Mouse (Mus musculus) forebrain, embryonic 10.5 days (tissue): ENCODE data around the gene Kcnk6. TPM values are rescaled to one million over a fixed set of nuclear protein-coding genes. Genes with fewer than 3 reads are reported as not detected.

Experiments used
- DNase-seq: peaks from one replicate; pipeline ENCODE4 v3.0.0-alpha.2; 2017; ENCODE audit warnings: low spot score; ENCODE audit errors: extremely low spot score
- H3K27ac ChIP-seq: fragments of 300-500 bp; sonication (generic); 2 replicates; pipeline ENCODE4 v1.5.1; 2016; ENCODE audit warnings: mild to moderate bottlenecking
- H3K27me3 ChIP-seq: fragments of 300-500 bp; sonication (generic); 2 replicates; pipeline ENCODE4 v1.6.1; 2016; ENCODE audit warnings: mild to moderate bottlenecking; ENCODE audit not compliant: poor library complexity, severe bottlenecking
- H3K36me3 ChIP-seq: fragments of 300-500 bp; sonication (generic); replicated peaks from 2 replicates; pipeline ENCODE4 v1.6.1; 2016; ENCODE audit warnings: mild to moderate bottlenecking, moderate library complexity
- H3K4me1 ChIP-seq: fragments of 300-500 bp; sonication (generic); 2 replicates; pipeline ENCODE4 v1.6.1; 2016
- H3K4me3 ChIP-seq: fragments of 300-500 bp; sonication (generic); 2 replicates; pipeline ENCODE4 v1.5.1; 2016; ENCODE audit warnings: mild to moderate bottlenecking, moderate library complexity
- H3K9me3 ChIP-seq: fragments of 300-500 bp; sonication (generic); 2 replicates; pipeline ENCODE4 v1.6.1; 2016; ENCODE audit warnings: mild to moderate bottlenecking, moderate library complexity
- WGBS: fragments of 180-500 bp; shearing (Covaris S2); methylation state at CpG from one replicate; pipeline ENCODE4 v1.1.7; 2016; 5-methylcytosine and 5-hydroxymethylcytosine counted together
- polyA plus RNA-seq: library from polyadenylated mRNA; unstranded; fragments of >200 nt; fragmentation: Nextera tagmentation; extraction: Ambion mirVana; gene quantifications from 2 replicates; pipeline ENCODE4 v1.2.1, GENCODE M21; 2016

Gene Kcnk6
- 0.64 and 0.79 TPM in 2 replicates for polyA plus RNA-seq

DNA sequence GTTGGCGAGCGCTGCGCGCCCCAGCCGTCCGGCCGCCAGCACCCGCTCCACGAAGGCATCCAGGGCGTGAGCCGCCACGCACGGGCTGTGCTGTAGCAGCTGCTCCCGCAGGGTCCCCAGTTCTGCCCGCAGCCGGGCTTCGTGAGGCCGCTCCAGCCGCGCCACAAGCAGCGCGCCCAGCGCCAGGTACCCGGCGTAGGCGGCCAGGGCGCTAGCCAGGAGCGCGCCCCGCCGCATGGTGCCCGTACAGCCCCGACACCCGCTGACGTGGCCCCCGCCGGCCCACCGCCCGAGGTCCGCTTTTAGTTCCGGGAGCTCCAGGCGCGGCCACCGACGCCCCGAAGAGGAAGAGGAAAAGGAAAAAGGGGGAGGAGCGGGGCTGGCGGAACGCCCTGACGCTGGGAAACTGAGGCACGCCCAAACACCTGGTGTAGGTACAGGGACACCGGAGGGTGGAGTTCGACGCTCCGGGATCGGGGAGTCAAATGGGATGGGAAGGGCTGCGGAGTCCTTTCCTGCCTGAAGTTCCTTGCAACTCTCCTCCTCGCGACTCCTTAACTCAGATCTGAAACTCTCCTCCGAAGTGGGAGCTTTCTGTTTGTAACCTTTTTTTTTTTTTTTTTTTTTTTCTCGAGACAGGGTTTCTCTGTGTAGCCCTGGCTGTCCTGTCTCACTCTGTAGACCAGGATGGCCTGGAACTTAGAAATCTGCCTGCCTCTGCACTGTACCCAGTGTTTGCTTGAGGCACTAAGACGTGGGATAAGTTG is at the start of gene Kcnk6:
Gene Kcnk6 (minus strand): TSS at position 269 of the 767 bp plus-strand sequence.
- Histone ChIP-seq H3K36me3 (no peaks in the 10 kb centered on the region), H3K27ac (peak within 1 kb of the TSS; percentile 62; the same call in 1 of the 2 replicates), H3K27me3 (peaks cover 56% of the 10 kb centered on the region), H3K4me1 (peaks cover 13% of the 10 kb centered on the region), H3K4me3 (peak within 1 kb of the TSS; percentile 60), H3K9me3 (no peaks in the 10 kb centered on the region)
- 2% methylated on average over 62 of the region's 62 CpGs for WGBS
- no peak for DNase-seq

DNA sequence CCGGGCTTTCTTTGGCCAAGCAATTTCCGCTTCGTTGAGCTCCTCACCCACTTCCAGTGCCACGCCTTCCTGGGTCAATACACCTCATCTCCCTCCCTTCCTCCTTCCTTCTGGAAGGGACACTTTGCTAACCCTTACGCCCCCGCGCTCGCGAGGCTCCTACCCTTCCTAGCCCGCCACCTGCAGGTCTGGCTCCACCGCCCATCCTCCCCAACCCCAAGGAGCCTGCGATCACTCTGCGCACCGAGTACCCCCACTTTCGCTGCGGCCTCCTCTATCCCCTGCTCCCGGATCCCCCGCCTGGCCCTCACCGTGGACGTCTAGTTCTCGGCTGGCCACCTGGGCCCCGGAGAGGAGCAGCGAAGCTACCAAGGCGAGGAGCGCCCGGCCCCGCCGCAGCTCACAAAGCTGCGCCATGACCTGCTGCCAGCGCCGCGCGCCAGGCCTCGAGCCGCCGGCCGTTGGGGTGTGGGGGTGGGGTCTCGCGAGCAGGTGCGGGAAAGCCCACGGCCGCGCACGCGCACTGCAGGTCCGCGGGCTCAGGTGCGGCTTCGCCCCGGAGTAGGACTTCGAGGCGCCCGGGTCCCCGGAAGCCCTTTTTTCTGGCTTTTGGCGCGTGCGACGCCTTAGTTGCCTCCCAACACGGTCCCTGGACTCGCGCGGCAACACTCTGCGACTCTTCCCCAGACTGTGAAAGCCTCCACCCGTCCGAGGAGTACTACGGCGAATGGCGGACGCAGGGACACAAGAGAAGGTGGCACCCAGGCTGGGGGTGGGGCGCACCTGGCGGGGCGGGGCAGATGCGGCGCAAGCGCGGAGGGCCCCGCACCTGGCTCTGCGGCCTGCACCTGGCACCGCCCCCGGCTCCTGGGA is 49.1 kb upstream of the Kcnk6 start, which contains the start of gene Spint2:
Gene Spint2 (minus strand): TSS at position 712 of the 873 bp plus-strand sequence.
- no peaks in the 10 kb centered on the region for H3K36me3 ChIP-seq
- WGBS = under 1% methylated on average over 80 of the region's 80 CpGs
- DNase-seq = peak; percentile 48
- peak within 1 kb of the TSS; percentile 84 for H3K27ac ChIP-seq
- peaks cover 23% of the 10 kb centered on the region for H3K4me1 ChIP-seq
- peak within 1 kb of the TSS; percentile 73 for H3K4me3 ChIP-seq
- H3K27me3 ChIP-seq = peaks cover 63% of the 10 kb centered on the region
- H3K9me3 ChIP-seq = no peaks in the 10 kb centered on the region

DNA sequence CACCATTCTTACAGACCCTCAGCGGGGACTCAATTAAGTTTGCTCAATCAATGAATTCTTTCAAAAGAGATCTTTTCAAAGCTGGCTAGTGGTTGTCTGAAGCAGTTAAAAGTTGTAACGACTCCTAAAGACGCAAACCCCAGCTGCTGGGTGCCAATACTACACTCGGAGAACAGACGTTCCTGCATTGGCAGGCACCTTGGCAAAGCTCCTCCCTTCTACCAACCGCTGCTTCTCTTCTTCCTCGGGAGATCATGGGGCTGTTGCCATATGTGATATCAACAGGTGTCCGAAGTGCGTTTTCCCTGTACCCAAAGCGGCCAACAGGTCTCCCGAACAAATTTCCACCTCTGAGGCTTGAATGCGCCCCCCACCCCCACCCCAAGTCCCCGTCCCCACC is 48.5 kb upstream of the Kcnk6 start:
- 12% methylated on average over 13 of the region's 13 CpGs for WGBS
- no peaks in the 10 kb centered on the region for H3K9me3 ChIP-seq
- peak overlapping the region; percentile 84 for H3K27ac ChIP-seq
- peak overlapping the region; percentile 73 for H3K4me3 ChIP-seq
- peaks cover 23% of the 10 kb centered on the region for H3K4me1 ChIP-seq
- H3K36me3 ChIP-seq = no peaks in the 10 kb centered on the region
- peaks cover 63% of the 10 kb centered on the region for H3K27me3 ChIP-seq
- no peak for DNase-seq

DNA sequence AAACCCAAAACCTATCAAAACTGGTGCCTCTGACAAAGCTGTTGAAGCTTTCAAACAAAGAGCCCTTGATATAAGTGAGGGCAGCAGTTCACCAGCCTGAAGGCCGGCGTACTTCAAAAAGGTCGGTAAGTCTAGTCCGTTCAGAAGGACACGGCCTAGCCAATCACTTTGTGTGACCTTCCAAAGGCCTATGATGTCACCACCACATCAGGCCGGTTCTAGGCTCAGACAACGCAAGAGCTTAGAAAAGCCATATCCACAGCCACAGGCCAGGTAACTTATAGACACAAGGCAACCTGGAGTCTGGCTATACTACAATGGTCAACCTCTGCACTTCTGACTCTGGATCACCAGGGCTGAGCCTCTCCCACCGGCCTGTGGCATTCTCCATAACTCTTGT is 47.6 kb upstream of the Kcnk6 start:
- peaks cover 55% of the 10 kb centered on the region for H3K27me3 ChIP-seq
- H3K9me3 ChIP-seq = no peaks in the 10 kb centered on the region
- peaks cover 23% of the 10 kb centered on the region for H3K4me1 ChIP-seq
- H3K27ac ChIP-seq = no peak overlapping the region
- DNase-seq = no peak
- no peaks in the 10 kb centered on the region for H3K36me3 ChIP-seq
- no peak overlapping the region for H3K4me3 ChIP-seq
- 79% methylated on average over 8 of the region's 8 CpGs for WGBS

DNA sequence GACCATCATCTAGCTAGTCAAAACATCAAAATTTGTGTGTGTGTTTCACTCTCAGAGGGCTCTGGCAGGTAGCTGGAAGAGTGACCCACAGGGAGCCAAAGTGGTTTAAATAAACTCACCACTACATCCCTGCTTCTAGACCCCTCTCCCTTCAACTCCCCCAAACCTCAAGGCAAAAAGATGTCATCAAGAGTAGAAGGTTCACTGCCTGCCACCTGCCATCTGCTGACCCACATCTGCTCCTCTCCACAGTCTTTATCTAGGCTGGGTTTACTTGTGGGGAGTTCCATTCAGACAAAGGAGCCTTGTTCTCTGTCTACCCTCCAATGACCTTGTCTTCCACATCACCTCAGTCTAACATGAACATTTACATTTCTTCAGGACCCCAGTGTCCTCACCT is 46.9 kb upstream of the Kcnk6 start:
- Histone ChIP-seq H3K36me3 (no peaks in the 10 kb centered on the region), H3K4me1 (peaks cover 23% of the 10 kb centered on the region), H3K9me3 (no peaks in the 10 kb centered on the region), H3K4me3 (no peak overlapping the region), H3K27me3 (peaks cover 48% of the 10 kb centered on the region), H3K27ac (no peak overlapping the region)
- DNase-seq = no peak

DNA sequence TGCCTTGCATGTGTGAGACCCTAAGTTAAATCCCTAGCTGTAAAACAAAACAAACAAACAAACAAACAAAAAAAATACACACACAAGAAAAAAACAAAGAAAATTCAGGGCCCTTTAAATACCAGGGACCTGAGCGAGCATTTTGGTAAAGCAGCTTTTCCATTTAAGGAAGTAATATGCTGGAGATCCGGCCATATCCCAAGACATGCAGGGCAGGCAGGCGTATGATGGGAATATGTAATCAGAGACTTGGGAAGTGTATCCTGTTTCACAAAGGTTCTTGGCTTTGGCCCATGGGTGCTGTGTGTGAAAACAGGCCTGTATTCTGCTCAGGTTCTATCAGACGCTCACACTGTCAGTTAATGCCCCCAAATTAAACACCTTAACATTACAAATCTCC is 45.2 kb upstream of the Kcnk6 start:
- no peaks in the 10 kb centered on the region for H3K9me3 ChIP-seq
- WGBS = 87% methylated on average over 4 of the region's 4 CpGs
- H3K4me1 ChIP-seq = peaks cover 23% of the 10 kb centered on the region
- H3K4me3 ChIP-seq = no peak overlapping the region
- no peak overlapping the region for H3K27ac ChIP-seq
- no peaks in the 10 kb centered on the region for H3K36me3 ChIP-seq
- DNase-seq = no peak
- H3K27me3 ChIP-seq = peaks cover 35% of the 10 kb centered on the region

DNA sequence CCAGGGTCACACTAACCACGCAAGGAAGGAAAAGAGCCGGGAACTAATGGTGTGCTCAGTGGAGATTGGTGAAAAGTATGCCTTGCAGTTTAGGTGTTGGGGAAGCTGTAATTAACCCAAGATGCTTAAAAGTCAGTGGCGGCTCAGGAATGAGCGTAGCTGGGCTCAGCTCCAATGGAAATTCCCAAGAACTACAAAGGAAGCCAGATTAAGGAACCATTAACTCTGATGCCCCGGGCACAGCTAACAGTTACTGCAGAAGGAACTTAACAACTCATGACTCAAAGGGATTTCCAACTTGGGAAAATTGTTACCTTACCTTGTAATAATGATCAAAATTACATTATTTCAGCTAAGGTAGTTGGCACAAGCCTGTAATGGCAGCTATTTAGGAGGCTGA is 44.4 kb upstream of the Kcnk6 start:
- Histone ChIP-seq H3K9me3 (no peaks in the 10 kb centered on the region), H3K4me1 (peaks cover 15% of the 10 kb centered on the region), H3K27ac (no peak overlapping the region), H3K27me3 (peaks cover 27% of the 10 kb centered on the region), H3K4me3 (no peak overlapping the region), H3K36me3 (no peaks in the 10 kb centered on the region)
- 78% methylated on average over 5 of the region's 5 CpGs for WGBS
- no peak for DNase-seq

DNA sequence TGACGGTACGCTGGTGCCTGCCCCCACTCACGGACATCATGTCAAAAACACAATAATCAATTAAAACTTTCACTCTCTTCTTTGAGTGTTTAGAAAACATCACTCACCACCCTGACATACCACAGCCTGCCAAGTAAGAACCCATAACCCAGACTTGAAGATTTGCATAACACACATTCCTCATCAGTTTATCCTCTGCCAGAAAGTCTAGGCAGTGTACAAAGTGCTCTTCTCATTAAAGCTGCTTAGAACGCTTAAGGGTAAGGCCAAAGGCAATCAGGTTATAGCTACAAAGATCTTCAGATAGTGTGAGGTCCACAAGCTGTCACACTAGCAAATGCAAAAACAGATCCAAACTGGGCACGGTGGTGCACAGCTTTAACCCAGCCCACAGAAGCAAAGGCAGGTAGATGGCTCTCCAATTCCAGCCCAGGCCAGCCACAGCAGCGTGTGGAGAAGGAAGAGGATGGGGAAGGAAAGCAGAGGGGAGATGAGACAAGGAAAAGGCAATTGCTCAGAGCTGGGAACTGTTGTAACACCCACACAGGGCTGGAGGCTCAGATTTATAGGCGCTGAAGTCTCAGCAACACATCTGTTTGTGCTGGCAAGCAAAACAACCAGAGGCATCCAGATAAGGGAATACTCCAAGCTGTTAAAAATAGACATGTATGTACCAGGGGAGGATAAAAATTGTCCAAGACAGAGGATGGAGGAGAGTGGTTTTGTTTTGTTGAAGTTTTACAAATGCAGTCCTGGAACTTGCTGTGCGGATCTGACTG is 39.6 kb upstream of the Kcnk6 start:
- 86% methylated on average over 8 of the region's 8 CpGs for WGBS
- Histone ChIP-seq H3K27me3 (no peaks in the 10 kb centered on the region), H3K4me3 (no peak overlapping the region), H3K27ac (no peak overlapping the region), H3K4me1 (peaks cover 3% of the 10 kb centered on the region), H3K9me3 (no peaks in the 10 kb centered on the region), H3K36me3 (no peaks in the 10 kb centered on the region)
- no peak for DNase-seq

DNA sequence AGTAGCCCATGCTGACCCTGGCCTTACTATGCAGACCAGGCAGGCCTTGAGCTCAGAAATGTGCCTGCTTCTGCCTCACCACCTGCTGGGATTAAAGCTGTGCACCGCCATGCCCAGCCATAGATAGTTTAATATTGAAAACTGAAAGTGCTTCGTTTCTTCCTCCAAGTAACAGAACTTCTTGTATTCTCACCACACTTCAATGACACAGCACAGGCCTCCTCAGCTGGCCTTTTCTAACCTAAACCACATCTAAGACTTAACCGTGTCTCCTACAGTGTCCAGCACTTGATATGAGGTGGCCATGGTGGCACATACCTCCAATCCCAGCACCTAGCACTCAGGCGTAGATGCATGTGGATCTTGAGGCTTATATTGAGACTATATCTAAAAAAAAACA is 38.1 kb upstream of the Kcnk6 start:
- no peaks in the 10 kb centered on the region for H3K9me3 ChIP-seq
- H3K36me3 ChIP-seq = no peaks in the 10 kb centered on the region
- WGBS = 90% methylated on average over 4 of the region's 4 CpGs
- H3K4me3 ChIP-seq = no peak overlapping the region
- DNase-seq = no peak
- no peaks in the 10 kb centered on the region for H3K27me3 ChIP-seq
- H3K27ac ChIP-seq = no peak overlapping the region
- H3K4me1 ChIP-seq = peaks cover 11% of the 10 kb centered on the region

DNA sequence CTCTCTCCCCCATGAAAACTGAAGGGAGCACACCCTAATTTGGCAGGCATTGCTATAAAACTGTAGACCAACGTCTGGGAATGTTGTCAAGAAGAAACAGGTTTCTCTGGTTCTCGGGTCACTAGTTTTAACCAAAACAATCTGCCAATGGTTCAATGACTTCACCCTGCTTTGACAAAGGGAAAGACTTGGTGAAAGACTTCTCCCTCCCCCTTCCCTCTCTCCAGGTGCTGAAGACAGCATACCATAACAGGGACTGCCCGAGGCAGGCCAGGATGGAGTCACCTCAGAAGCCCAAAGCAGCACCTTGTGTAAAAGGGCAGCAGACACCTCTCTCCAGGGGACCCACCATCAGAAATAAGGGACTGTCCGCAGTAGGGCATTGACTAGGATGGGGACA is 34.6 kb upstream of the Kcnk6 start:
- no peak for DNase-seq

DNA sequence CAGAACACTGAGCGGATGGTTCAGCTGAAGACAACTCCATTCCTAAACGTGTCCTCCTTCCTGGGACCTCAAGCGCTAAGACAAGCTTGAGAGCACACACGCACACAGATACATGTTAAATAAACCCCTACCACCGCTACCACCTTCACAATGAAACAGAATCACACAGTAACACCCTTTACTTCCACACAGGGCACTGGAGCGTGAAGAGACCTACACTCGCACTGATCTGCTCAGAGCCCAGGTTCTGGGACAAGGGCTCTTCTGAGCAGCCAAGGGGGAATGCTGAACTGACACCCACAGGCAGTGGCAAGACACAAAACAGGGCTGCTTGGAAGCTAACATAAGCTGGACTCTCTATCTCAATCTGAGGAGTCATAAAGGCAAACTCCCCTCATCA is 33.3 kb upstream of the Kcnk6 start:
- Histone ChIP-seq H3K27ac (no peak overlapping the region), H3K4me1 (peaks cover 11% of the 10 kb centered on the region), H3K9me3 (no peaks in the 10 kb centered on the region), H3K27me3 (no peaks in the 10 kb centered on the region), H3K36me3 (no peaks in the 10 kb centered on the region), H3K4me3 (no peak overlapping the region)
- no peak for DNase-seq
- WGBS = 85% methylated on average over 7 of the region's 7 CpGs

More for the DNA sequence above, 34.6 kb upstream of the Kcnk6 start:
- H3K4me1 ChIP-seq = peaks cover 11% of the 10 kb centered on the region
- H3K4me3 ChIP-seq = no peak overlapping the region
- H3K36me3 ChIP-seq = no peaks in the 10 kb centered on the region
- no peak overlapping the region for H3K27ac ChIP-seq
- WGBS = 64% methylated on average over 4 of the region's 4 CpGs
- no peaks in the 10 kb centered on the region for H3K9me3 ChIP-seq
- H3K27me3 ChIP-seq = no peaks in the 10 kb centered on the region

DNA sequence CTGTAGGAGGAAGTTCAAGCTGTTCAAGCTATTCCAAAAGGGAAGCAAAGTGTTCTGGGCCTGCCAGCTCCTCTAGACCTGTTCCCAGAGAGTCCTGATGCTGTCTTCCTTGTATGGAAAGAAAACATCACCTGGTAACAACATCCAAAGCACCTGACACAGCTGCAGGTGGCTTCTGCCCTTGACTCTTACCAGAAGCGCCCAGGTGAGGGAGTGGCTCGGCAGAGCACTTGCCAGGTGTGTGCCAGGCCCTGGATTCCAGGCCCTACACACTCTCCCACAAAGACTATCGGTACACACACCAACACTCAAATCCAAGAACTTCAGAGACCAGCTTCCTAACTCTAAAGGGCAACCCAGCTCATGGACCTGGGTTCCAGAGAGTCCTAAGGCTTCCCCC is 31.5 kb upstream of the Kcnk6 start:
- H3K9me3 ChIP-seq = no peaks in the 10 kb centered on the region
- H3K36me3 ChIP-seq = 0 out of 2 replicates have a peak, but pooled peaks cover under 1% of the 10 kb centered on the region
- WGBS = 89% methylated on average over 3 of the region's 3 CpGs
- H3K27me3 ChIP-seq = no peaks in the 10 kb centered on the region
- H3K4me3 ChIP-seq = no peak overlapping the region
- H3K27ac ChIP-seq = no peak overlapping the region
- H3K4me1 ChIP-seq = peaks cover 28% of the 10 kb centered on the region
- DNase-seq = no peak
